Mouse (Mus musculus) midbrain, embryonic 14.5 days (tissue): Measurements from ENCODE around the gene Scnn1a. TPM values are rescaled to one million over a fixed set of nuclear protein-coding genes. Genes with fewer than 3 reads are reported as not detected.
"Not testable (repeated sequence)": the region's sequence is repeated elsewhere in the genome, so short reads cannot be mapped to it uniquely, and the experiment has no call there.

Experiments
- ATAC-seq: fragments of 200-750 bp; cut with Nextera tagmentation; 2 replicates; pipeline ENCODE4 v1.8.0; 2017; ENCODE audit warnings: moderate number of reproducible peaks, moderate library complexity; ENCODE audit not compliant: low FRiP score, low TSS enrichment
- DNase-seq: peaks from one replicate; pipeline ENCODE4 v3.0.0-alpha.2; 2015
- H3K27ac ChIP-seq: fragments of 300-500 bp; sonication (generic); replicated peaks from 2 replicates; pipeline ENCODE4 v1.5.1; 2014; ENCODE audit warnings: mild to moderate bottlenecking, low read depth, low read length, moderate library complexity
- H3K27me3 ChIP-seq: fragments of 300-500 bp; sonication (generic); 2 replicates; pipeline ENCODE4 v1.6.1; 2014; ENCODE audit warnings: low read length, control low read depth, mixed read lengths; ENCODE audit not compliant: control insufficient read depth, insufficient read depth
- H3K36me3 ChIP-seq: fragments of 300-500 bp; sonication (generic); 2 replicates; pipeline ENCODE4 v1.6.1; 2014; ENCODE audit warnings: low read length, control low read depth; ENCODE audit not compliant: control insufficient read depth, insufficient read depth
- H3K4me1 ChIP-seq: fragments of 300-500 bp; sonication (generic); 2 replicates; pipeline ENCODE4 v1.6.1; 2014; ENCODE audit warnings: mild to moderate bottlenecking, antibody characterized with exemption, low read length, control low read depth; ENCODE audit not compliant: control insufficient read depth, insufficient read depth
- H3K4me2 ChIP-seq: fragments of 300-500 bp; sonication (generic); 2 replicates; pipeline ENCODE4 v1.6.1; 2014; ENCODE audit warnings: mild to moderate bottlenecking, low read length, moderate library complexity
- H3K4me3 ChIP-seq: fragments of 300-500 bp; sonication (generic); replicated peaks from 2 replicates; pipeline ENCODE4 v1.5.1; 2014; ENCODE audit warnings: low read depth, low read length
- H3K9ac ChIP-seq: fragments of 300-500 bp; sonication (generic); replicated peaks from 2 replicates; pipeline ENCODE4 v1.6.1; 2014; ENCODE audit warnings: mild to moderate bottlenecking, low read length, moderate library complexity
- H3K9me3 ChIP-seq: fragments of 300-500 bp; sonication (generic); 2 replicates; pipeline ENCODE4 v1.6.1; 2016; ENCODE audit warnings: low read length, control low read depth, mixed read lengths; ENCODE audit not compliant: control insufficient read depth
- WGBS: fragments of 180-500 bp; shearing (Covaris S2); extraction: QIAGEN DNeasy Blood & Tissue Kit; methylation state at CpG from one replicate; pipeline ENCODE4 v1.1.7; 2014; 5-methylcytosine and 5-hydroxymethylcytosine counted together
- polyA plus RNA-seq: library from polyadenylated mRNA; unstranded; fragments of >200 nt; fragmentation: Nextera tagmentation; extraction: Ambion mirVana; gene quantifications from 2 replicates; pipeline ENCODE4 v1.2.1, GENCODE M21; 2014

Gene Scnn1a
- polyA plus RNA-seq, 1 experiment from 2014 or later, result 0.51 TPM

- no peaks in the 10 kb centered on the region for H3K36me3 ChIP-seq
- H3K9ac ChIP-seq, result no peak overlapping the region
- no peaks in the 10 kb centered on the region for H3K27me3 ChIP-seq
- H3K4me3 ChIP-seq, result no peak overlapping the region
- no peak overlapping the region for H3K27ac ChIP-seq
- no peaks in the 10 kb centered on the region for H3K9me3 ChIP-seq
- DNase-seq, result no peak
- no peak overlapping the region for H3K4me2 ChIP-seq
- no peaks in the 10 kb centered on the region for H3K4me1 ChIP-seq
- ATAC-seq, result no peak
- WGBS, result 79% methylated on average over 4 of the region's 4 CpGs
Measured at GRCm38 (mm10) chr6:125303242-125303641, 17.2 kb upstream of the Scnn1a start.

DNA sequence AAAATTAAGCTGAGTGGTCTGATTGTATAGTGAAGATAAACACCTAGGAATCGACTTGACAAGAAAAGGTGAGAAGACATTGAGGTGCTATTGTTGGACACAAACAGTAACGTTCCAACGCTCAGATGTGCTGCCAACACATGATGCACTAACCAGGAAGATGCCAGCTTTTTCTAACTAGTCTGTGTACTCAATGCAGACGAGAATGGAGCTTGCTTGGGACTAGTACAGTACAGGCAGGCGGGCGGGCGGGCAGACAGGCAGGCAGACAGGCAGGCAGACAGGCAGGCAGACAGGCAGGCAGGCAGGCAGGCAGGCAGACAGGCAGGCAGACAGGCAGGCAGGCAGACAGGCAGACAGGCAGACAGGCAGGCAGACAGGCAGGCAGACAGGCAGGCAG lies 16.1 kb upstream of the Scnn1a start:
- not testable (repeated sequence) for H3K27me3 ChIP-seq, H3K36me3 ChIP-seq, H3K9me3 ChIP-seq, ATAC-seq, H3K4me2 ChIP-seq, H3K4me3 ChIP-seq, H3K9ac ChIP-seq, H3K27ac ChIP-seq, DNase-seq, H3K4me1 ChIP-seq
- 87% methylated on average over 7 of the region's 7 CpGs for WGBS

GRCm38 (mm10) chr6:125305465-125305864 lies 15.0 kb upstream of the Scnn1a start:
- H3K4me1 ChIP-seq, result no peaks in the 10 kb centered on the region
- no peak for DNase-seq
- H3K4me3 ChIP-seq, result no peak overlapping the region
- no peak overlapping the region for H3K9ac ChIP-seq
- no peak for ATAC-seq
- WGBS, result 96% methylated on average over 6 of the region's 6 CpGs
- H3K27me3 ChIP-seq, result no peaks in the 10 kb centered on the region
- H3K27ac ChIP-seq, result no peak overlapping the region
- no peaks in the 10 kb centered on the region for H3K9me3 ChIP-seq
- H3K36me3 ChIP-seq, result no peaks in the 10 kb centered on the region
- no peak overlapping the region for H3K4me2 ChIP-seq

DNA sequence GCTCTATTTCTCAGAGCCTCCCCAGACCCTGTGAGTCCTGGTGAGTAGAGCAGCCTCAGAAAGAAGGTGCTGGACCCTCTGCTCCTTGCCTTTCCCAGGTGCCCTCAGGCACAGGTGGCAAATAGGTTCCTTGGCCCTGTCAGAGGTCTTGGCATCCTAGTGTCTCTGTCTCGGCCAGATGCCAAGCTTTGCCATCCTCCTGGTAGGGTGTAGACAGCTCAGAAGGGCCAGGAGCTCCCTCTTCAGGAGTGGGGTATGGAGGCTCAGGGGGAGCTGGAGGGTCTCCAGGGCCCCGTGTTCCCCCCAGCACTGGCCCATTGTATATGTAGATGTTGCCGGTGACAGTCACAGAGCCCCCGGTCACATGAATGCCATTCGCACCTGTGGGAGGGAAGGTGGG lies 13.4 kb upstream of the Scnn1a start:
- no peaks in the 10 kb centered on the region for H3K9me3 ChIP-seq
- H3K27me3 ChIP-seq, result no peaks in the 10 kb centered on the region
- H3K27ac ChIP-seq, result no peak overlapping the region
- no peak for DNase-seq
- no peak overlapping the region for H3K4me3 ChIP-seq
- no peak overlapping the region for H3K4me2 ChIP-seq
- H3K9ac ChIP-seq, result no peak overlapping the region
- ATAC-seq, result no peak
- H3K36me3 ChIP-seq, result no peaks in the 10 kb centered on the region
- H3K4me1 ChIP-seq, result no peaks in the 10 kb centered on the region
- 94% methylated on average over 5 of the region's 5 CpGs for WGBS

DNA sequence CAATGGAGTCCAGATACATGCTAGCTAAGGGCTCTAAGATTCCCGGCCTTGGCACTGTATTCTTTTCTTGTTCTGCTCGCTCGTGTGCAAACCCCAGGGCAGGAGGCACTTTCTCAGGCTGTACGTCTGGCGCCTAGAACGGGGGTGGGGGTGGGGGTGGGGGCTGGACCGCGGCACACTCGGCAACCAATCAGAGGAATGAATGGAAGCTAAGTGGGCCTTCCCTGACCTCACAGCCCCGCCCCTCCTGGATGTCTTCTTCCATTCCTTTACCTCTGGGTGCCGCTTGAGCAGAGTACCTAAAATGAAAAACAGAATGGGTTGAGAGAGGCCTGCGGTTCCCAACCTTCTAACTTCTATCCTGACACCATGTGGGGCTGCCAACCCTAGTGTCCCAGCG lies 11.5 kb upstream of the Scnn1a start:
- ATAC-seq (no peak), DNase-seq (no peak)
- peaks cover 5% of the 10 kb centered on the region for H3K4me1 ChIP-seq
- H3K4me2 ChIP-seq, result no peak overlapping the region
- H3K27ac ChIP-seq, result no peak overlapping the region
- H3K4me3 ChIP-seq, result no peak overlapping the region
- H3K36me3 ChIP-seq, result no peaks in the 10 kb centered on the region
- 11% methylated on average over 13 of the region's 13 CpGs for WGBS
- H3K9me3 ChIP-seq, result no peaks in the 10 kb centered on the region
- no peaks in the 10 kb centered on the region for H3K27me3 ChIP-seq
- H3K9ac ChIP-seq, result no peak overlapping the region

DNA sequence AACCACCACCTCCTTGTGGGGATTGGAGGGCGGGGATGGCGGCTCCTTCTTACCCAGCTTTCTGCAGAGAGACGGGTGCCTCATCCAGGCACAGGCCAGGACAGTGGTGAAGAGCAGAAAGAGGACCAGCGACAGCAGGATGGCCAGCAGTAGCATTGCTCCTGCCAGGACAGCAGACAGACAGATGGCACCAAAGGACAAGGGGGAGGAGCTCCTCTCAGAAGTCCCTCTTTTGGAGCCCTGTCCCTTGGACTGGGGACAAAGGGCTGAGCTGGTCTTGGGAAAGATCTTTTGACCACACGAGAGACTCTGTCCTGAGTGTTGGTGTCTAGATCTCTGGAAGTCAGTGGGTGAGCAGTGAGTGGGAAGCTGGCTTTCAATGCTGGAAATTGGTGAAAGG lies 11.1 kb upstream of the Scnn1a start:
- WGBS, result 43% methylated on average over 5 of the region's 5 CpGs

DNA sequence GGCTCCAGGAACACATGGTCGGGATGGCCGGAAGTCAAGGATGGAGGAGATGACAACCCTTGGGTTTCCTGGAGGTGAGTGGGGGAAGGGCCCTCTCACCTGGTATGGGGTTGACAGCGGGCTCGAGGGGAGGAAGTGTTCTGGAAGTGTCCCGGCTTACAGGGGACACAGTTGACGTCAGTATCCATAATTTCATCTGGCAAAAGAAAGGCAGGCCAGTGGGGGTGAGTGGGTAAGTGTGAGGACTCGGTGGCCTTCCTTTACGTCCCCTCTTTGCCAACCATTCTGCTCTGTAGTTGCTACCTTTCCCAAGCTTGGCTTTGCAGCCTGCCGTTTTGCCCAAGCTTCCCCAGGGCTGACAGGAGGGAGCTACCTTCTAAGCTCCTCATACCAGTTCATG lies 8.3 kb upstream of the Scnn1a start:
- Histone ChIP-seq H3K4me3 (no peak overlapping the region), H3K36me3 (no peaks in the 10 kb centered on the region), H3K27me3 (no peaks in the 10 kb centered on the region), H3K9me3 (no peaks in the 10 kb centered on the region), H3K4me2 (peak overlapping the region; percentile 60), H3K4me1 (peaks cover 9% of the 10 kb centered on the region), H3K27ac (no peak overlapping the region), H3K9ac (no peak overlapping the region)
- DNase-seq (no peak), ATAC-seq (no peak)
- WGBS, result 86% methylated on average over 9 of the region's 9 CpGs

More for the DNA sequence above, 11.1 kb upstream of the Scnn1a start:
- Histone ChIP-seq H3K27ac (no peak overlapping the region), H3K9ac (no peak overlapping the region), H3K4me1 (peaks cover 9% of the 10 kb centered on the region), H3K36me3 (no peaks in the 10 kb centered on the region), H3K4me2 (no peak overlapping the region), H3K9me3 (no peaks in the 10 kb centered on the region), H3K4me3 (no peak overlapping the region), H3K27me3 (no peaks in the 10 kb centered on the region)
- no peak for DNase-seq
- no peak for ATAC-seq

GRCm38 (mm10) chr6:125312581-125313355 lies 7.7 kb upstream of the Scnn1a start:
- H3K9ac ChIP-seq, result peak overlapping the region; percentile 54; the same call in 1 of the 2 replicates
- H3K4me1 ChIP-seq, result peaks cover 9% of the 10 kb centered on the region
- no peaks in the 10 kb centered on the region for H3K27me3 ChIP-seq
- peak overlapping the region; percentile 31 for H3K4me3 ChIP-seq
- ATAC-seq (0 out of 2 replicates have a peak, but pooled peaks have one; percentile 23), DNase-seq (peak; percentile 23)
- H3K27ac ChIP-seq, result no peak overlapping the region
- H3K36me3 ChIP-seq, result no peaks in the 10 kb centered on the region
- WGBS, result 68% methylated on average over 22 of the region's 22 CpGs
- peak overlapping the region; percentile 60 for H3K4me2 ChIP-seq
- H3K9me3 ChIP-seq, result no peaks in the 10 kb centered on the region
